Mouse (Mus musculus) cortical plate, adult 2 months (tissue): Measurements from ENCODE around the gene Hlcs. TPM values are rescaled to one million over a fixed set of nuclear protein-coding genes. Genes with fewer than 3 reads are reported as not detected.

Experiments
- H3K27ac ChIP-seq: fragments of 200-500 bp; 2 replicates; pipeline ENCODE4 v1.5.1; 2012; ENCODE audit warnings: low read length, control low read depth, inconsistent platforms; ENCODE audit not compliant: insufficient read depth
- H3K4me1 ChIP-seq: fragments of 200-500 bp; 2 replicates; pipeline ENCODE4 v1.6.1; 2011; ENCODE audit warnings: low read length; ENCODE audit not compliant: control insufficient read depth, insufficient read depth
- H3K4me3 ChIP-seq: fragments of 200-500 bp; 2 replicates; pipeline ENCODE4 v1.5.1; 2011; ENCODE audit warnings: mild to moderate bottlenecking, low read length, control low read depth; ENCODE audit not compliant: insufficient read depth
- CTCF ChIP-seq: fragments of 200-500 bp; IDR thresholded peaks from 2 replicates; pipeline ENCODE4 v1.5.1; 2011; ENCODE audit warnings: mild to moderate bottlenecking, control low read depth, low read length; ENCODE audit not compliant: insufficient read depth; ENCODE audit errors: extremely low read depth
- POLR2A ChIP-seq: fragments of 200-500 bp; IDR thresholded peaks from 2 replicates; pipeline ENCODE4 v1.6.1; 2011; ENCODE audit warnings: mild to moderate bottlenecking, low read length, control low read depth; ENCODE audit not compliant: insufficient read depth; ENCODE audit errors: extremely low read depth
- polyA plus RNA-seq: library from polyadenylated mRNA; depleted of rRNA; stranded (reverse); fragments of >200 nt; gene quantifications from 2 replicates; pipeline ENCODE4 v1.2.3, GENCODE M21; 2012

Gene Hlcs
- polyA plus RNA-seq, 1 experiment: 10.2 TPM

DNA sequence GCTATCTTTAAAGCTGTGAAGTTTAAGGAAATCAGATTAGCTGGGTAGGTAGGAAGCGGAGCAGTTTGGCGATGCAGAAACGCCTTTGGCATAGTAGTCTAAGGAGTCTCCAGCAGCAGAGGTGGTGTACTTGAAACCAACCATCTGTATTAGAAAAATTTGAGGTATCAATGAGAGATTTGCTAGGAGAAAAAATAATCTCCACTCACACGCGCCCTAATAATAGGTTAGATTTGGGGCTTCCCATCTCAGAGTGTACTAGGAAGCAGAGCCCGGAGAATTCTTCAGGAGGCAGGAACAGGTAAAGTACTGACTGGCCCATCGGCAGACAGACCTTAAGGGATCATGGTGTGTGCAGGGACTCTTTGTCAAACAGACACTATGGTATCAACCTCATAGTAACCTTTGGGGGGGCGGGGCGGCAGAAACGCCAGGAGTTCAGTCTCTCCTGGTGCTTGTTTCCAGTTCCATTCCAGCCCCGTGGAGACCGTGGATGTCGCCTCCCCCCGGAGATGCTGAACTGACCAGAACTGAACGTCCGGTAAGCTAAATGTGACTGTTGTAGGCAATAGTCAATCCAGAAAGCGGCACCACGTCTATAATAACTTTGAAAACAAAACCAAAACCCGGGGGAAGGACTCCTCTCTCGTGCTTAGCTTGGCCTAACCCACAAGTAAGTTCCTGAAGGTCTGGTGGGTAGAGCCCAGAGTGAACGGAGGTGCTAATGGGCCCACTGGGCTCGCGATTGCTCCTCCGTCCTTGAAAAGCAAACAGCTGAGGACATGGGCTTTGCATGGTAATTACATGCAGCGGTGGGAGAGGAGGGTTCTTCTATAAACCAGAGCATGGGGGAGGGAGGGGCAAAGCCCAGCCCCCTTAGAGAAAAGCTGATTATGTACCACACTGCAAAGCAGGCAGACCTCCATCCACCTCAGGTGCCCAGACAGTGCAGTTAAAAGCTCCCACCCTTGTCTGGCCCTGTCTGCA is 15.8 kb upstream of the Hlcs start:
- H3K4me3 ChIP-seq: peak overlapping the region; percentile 30; the same call in 1 of the 2 replicates
- no peaks in the 10 kb centered on the region for H3K4me1 ChIP-seq
- TF ChIP-seq POLR2A (no peak), CTCF (no peak)
- H3K27ac ChIP-seq: no peak overlapping the region

GRCm38 (mm10) chr16:94327781-94328711 is 14.7 kb upstream of the Hlcs start, which contains the start of gene Ripply3:
Gene Ripply3 (plus strand): TSS chr16:94328420.
- Histone ChIP-seq H3K4me3 (peak within 1 kb of the TSS; percentile 30; the same call in 1 of the 2 replicates), H3K4me1 (no peaks in the 10 kb centered on the region), H3K27ac (no peak within 1 kb of the TSS)
- no peak for TF ChIP-seq CTCF
- TF ChIP-seq POLR2A: no peak

DNA sequence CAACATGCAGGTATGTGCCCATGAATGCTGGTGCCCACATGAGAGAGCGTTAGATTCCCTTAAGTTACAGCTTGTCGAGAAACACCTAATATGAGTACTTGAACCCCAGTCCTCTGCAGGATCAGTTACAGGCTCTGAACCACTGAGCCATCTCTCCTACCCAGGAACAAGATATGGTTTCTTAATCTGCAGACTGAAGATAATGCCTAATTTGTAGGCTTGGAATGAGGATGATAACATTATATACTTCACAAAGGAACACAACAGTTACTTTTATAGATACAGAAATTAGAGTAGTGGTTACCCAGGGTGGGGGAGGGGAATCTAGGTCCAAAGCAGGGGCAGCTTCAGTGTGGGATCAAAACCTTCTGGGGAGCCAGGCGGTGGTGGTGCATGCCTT is 12.6 kb upstream of the Hlcs start:
- H3K4me1 ChIP-seq: no peaks in the 10 kb centered on the region
- no peak overlapping the region for H3K27ac ChIP-seq
- TF ChIP-seq CTCF (no peak), POLR2A (no peak)
- H3K4me3 ChIP-seq: no peak overlapping the region

DNA sequence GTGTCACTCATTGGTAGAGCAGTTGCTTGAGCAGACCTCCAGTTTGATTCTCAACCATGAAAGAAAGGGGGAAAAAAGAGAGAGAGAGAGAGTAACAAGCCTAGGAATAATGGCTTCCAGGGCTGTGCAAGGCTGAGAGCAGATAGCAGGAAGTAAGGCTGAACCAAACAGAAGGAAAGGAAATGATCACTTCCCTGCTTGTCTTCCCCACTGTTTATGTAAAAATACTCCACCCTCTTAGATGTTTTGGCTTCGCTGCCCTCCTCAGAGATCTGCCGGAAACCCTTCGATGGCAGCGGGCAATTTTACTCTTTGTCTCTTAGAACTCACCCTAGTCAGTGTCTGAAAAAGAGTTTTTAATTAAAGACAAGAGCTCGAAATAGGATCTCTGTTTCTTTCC is 10.3 kb upstream of the Hlcs start:
- TF ChIP-seq CTCF: no peak
- no peak for TF ChIP-seq POLR2A
- no peak overlapping the region for H3K27ac ChIP-seq
- H3K4me3 ChIP-seq: no peak overlapping the region
- no peaks in the 10 kb centered on the region for H3K4me1 ChIP-seq

DNA sequence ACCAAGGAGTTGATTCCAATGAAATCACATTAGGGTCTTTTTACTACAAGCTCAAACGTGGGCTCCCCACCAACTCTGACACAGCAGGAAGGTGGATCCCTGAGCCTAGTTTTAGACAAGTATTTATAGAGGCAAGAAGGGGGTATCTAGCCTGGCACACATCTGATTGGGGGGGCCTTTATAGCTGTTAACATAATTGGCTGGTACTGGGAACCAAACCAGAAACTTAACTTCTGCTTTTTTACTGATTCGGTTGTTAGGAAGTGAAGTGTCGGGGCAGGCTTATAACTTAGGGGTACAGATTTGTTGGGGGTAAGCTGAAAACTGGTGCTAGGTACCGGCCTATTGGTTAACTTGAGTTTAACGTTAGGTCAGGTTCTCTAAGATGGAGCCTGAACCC is 6.9 kb upstream of the Hlcs start:
- Histone ChIP-seq H3K4me3 (no peak overlapping the region), H3K4me1 (no peaks in the 10 kb centered on the region), H3K27ac (no peak overlapping the region)
- TF ChIP-seq POLR2A (no peak), CTCF (no peak)

DNA sequence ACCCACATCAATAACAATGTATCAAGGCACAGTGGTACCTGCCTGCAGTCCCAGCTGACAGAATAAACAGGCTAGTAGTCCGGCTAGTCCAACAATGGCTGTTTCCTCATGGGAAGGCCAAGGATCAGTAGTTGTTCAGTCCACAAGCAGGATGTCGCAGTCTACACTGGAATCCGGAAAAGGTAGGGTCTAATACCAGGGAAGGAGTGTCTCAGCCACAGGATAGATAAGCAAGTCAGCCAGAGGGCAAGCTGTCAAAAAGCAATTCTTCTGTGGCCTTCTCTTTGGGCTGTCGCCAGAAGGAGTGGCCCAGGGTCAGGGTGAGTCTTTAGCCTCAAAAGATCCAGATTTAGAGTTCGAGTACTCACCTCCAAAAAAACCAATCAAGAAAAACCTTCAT is 4.4 kb upstream of the Hlcs start:
- Histone ChIP-seq H3K4me1 (peaks cover 1% of the 10 kb centered on the region; the same call in 1 of the 2 replicates), H3K27ac (no peak overlapping the region), H3K4me3 (no peak overlapping the region)
- TF ChIP-seq CTCF (no peak), POLR2A (no peak)

- Histone ChIP-seq H3K4me3 (no peak overlapping the region), H3K4me1 (peaks cover 3% of the 10 kb centered on the region; the same call in 1 of the 2 replicates), H3K27ac (no peak overlapping the region)
- TF ChIP-seq POLR2A: no peak
- no peak for TF ChIP-seq CTCF
These were observed 1.8 kb upstream of the Hlcs start for GRCm38 (mm10) chr16:94315215-94315614.

DNA sequence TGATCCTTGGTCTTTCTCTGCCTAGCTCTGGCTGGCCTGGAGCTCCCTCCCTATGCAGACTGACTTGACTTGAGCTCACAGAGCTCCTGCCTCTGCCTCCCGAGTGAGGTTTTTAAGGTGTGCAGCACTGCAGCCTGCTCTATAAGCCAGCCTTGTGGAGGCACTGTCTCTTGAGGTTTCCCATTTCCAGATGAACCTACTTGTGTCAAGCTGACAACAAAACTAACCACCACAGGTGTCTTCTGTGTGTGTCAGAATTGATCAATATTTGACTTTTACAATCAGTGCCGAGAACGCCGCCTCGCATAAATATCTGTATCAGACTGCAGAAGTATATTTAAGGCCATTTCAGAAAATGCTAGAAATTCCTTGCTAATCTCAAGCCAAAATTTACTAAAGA is 1.3 kb upstream of the Hlcs start:
- Histone ChIP-seq H3K4me3 (no peak overlapping the region), H3K4me1 (peaks cover 3% of the 10 kb centered on the region; the same call in 1 of the 2 replicates), H3K27ac (no peak overlapping the region)
- TF ChIP-seq CTCF (no peak), POLR2A (no peak)

GRCm38 (mm10) chr16:94312663-94313228 is 625 bp downstream of the Hlcs start:
- Histone ChIP-seq H3K4me3 (peak overlapping the region; percentile 79), H3K4me1 (peaks cover 5% of the 10 kb centered on the region; the same call in 1 of the 2 replicates), H3K27ac (peak overlapping the region; percentile 99)
- TF ChIP-seq CTCF (no peak), POLR2A (peak; percentile 81)
